Mouse (Mus musculus) cortical plate, adult 2 months (tissue): ENCODE results near the gene Malsu1.

Experiments
- CTCF ChIP-seq: fragments of 200-500 bp; IDR thresholded peaks from 2 replicates; pipeline ENCODE4 v1.5.1; 2011; ENCODE audit warnings: mild to moderate bottlenecking, control low read depth, low read length; ENCODE audit not compliant: insufficient read depth; ENCODE audit errors: extremely low read depth
- POLR2A ChIP-seq: fragments of 200-500 bp; IDR thresholded peaks from 2 replicates; pipeline ENCODE4 v1.6.1; 2011; ENCODE audit warnings: mild to moderate bottlenecking, low read length, control low read depth; ENCODE audit not compliant: insufficient read depth; ENCODE audit errors: extremely low read depth

GRCm38 (mm10) chr6:49025290-49025689, 48.3 kb upstream of the Malsu1 start:
- TF ChIP-seq POLR2A = no peak
- TF ChIP-seq CTCF = no peak
